In the genomic region with DNA sequence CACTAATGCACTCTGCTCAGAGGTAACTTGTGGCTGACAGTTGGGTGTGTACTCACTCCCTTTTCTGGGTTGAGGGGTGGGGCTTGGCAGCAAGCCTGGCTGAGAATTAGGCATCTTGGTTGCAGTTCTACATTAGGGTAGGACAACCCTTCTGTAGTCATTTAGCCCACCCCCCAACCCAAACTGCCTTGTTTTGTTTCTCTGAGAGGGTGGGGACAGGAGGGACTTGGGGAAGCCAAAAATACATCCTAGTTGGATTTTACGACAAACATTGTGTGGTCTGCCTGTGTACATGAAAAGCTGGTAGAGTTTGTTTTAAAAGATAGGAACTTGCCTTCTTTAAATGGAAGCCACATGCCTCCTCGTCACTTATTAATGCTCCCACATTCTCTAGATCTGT, we compare ENCODE assay signal across 23 mouse cellular contexts.
DNase-seq lines count a peak whose midpoint lies in the region; ATAC-seq and TF ChIP-seq lines count a peak whose summit lies in the region.
"Had no signal": no experiment of that assay in that cellular context is flagged by ENCODE, and none has a peak within 500 bp of the region (broad histone marks: within the 10 kb centered on the region; RNA-seq: fewer than 3 reads in every experiment).

No protein-coding gene starts in this region.

- no peak overlapping the region for H3K27ac ChIP-seq in forebrain, embryonic 14.5 days (ENCODE audit: low read depth, low read length)
- no peak overlapping the region for H3K27ac ChIP-seq in forebrain, postnatal 0 days (ENCODE audit: low read depth, low read length)
- H3K27ac ChIP-seq in hindbrain, embryonic 16.5 days (ENCODE audit: low read depth, low read length), result no peak overlapping the region
- H3K27ac ChIP-seq in hindbrain, postnatal 0 days, result no peak overlapping the region
- H3K27ac ChIP-seq: embryonic facial prominence, embryonic 12.5 days; forebrain, embryonic 13.5 days had no signal

- no peak overlapping the region for H3K4me3 ChIP-seq in forebrain, embryonic 14.5 days (ENCODE audit: low read depth, low read length)
- H3K4me3 ChIP-seq in forebrain, postnatal 0 days (ENCODE audit: low read depth, low read length), result no peak overlapping the region
- no peak overlapping the region for H3K4me3 ChIP-seq in hindbrain, embryonic 16.5 days (ENCODE audit: low read length)
- H3K4me3 ChIP-seq in hindbrain, postnatal 0 days (ENCODE audit: low read length), result no peak overlapping the region
- H3K4me3 ChIP-seq: embryonic facial prominence, embryonic 12.5 days; forebrain, embryonic 13.5 days had no signal

- ATAC-seq in forebrain, embryonic 14.5 days, result no peak
- no peak for ATAC-seq in forebrain, postnatal 0 days
- ATAC-seq in hindbrain, embryonic 16.5 days, result no peak
- ATAC-seq in hindbrain, postnatal 0 days, result no peak
- ATAC-seq: activated CD4-positive, CD25-positive, alpha-beta regulatory T cell, adult 4 months; forebrain, embryonic 13.5 days; forebrain, embryonic 16.5 days; Patski had no signal

- H3K36me3 ChIP-seq in forebrain, embryonic 14.5 days (ENCODE audit: control insufficient read depth, insufficient read depth, low read length), result no peaks in the 10 kb centered on the region
- H3K36me3 ChIP-seq in forebrain, postnatal 0 days (ENCODE audit: insufficient read depth), result no peaks in the 10 kb centered on the region
- H3K36me3 ChIP-seq in hindbrain, embryonic 16.5 days (ENCODE audit: control insufficient read depth, insufficient read depth, low read length), result no peaks in the 10 kb centered on the region
- H3K36me3 ChIP-seq in hindbrain, postnatal 0 days (ENCODE audit: insufficient read depth, low read length), result no peaks in the 10 kb centered on the region
- H3K36me3 ChIP-seq: embryonic facial prominence, embryonic 12.5 days had no signal

- no peaks in the 10 kb centered on the region for H3K27me3 ChIP-seq in forebrain, embryonic 14.5 days (replicated peaks; ENCODE audit: control insufficient read depth, insufficient read depth, low read length)
- no peaks in the 10 kb centered on the region for H3K27me3 ChIP-seq in forebrain, postnatal 0 days (ENCODE audit: insufficient read depth, low read length)
- no peaks in the 10 kb centered on the region for H3K27me3 ChIP-seq in hindbrain, embryonic 16.5 days (replicated peaks; ENCODE audit: control insufficient read depth, insufficient read depth, low read length)
- H3K27me3 ChIP-seq in hindbrain, postnatal 0 days (ENCODE audit: insufficient read depth, low read length), result no peaks in the 10 kb centered on the region
- H3K27me3 ChIP-seq: forebrain, embryonic 13.5 days had no signal

- no peaks in the 10 kb centered on the region for H3K4me1 ChIP-seq in forebrain, embryonic 14.5 days (ENCODE audit: control insufficient read depth, insufficient read depth, low read length)
- no peaks in the 10 kb centered on the region for H3K4me1 ChIP-seq in forebrain, postnatal 0 days (ENCODE audit: insufficient read depth)
- H3K4me1 ChIP-seq in hindbrain, embryonic 16.5 days (ENCODE audit: control insufficient read depth, insufficient read depth, low read depth, low read length), result no peaks in the 10 kb centered on the region
- H3K4me1 ChIP-seq in hindbrain, postnatal 0 days (ENCODE audit: insufficient read depth, low read length), result no peaks in the 10 kb centered on the region
- H3K4me1 ChIP-seq: forebrain, embryonic 13.5 days had no signal

- no peak overlapping the region for H3K4me2 ChIP-seq in forebrain, embryonic 14.5 days (ENCODE audit: low read length)
- no peak overlapping the region for H3K4me2 ChIP-seq in forebrain, postnatal 0 days (ENCODE audit: low read depth)
- no peak overlapping the region for H3K4me2 ChIP-seq in hindbrain, embryonic 16.5 days (ENCODE audit: low read length)
- H3K4me2 ChIP-seq in hindbrain, postnatal 0 days (ENCODE audit: low read depth, low read length), result no peak overlapping the region
- H3K4me2 ChIP-seq: embryonic facial prominence, embryonic 12.5 days; forebrain, embryonic 13.5 days had no signal

- H3K9me3 ChIP-seq in forebrain, embryonic 14.5 days (replicated peaks; ENCODE audit: control insufficient read depth, low read length), result no peaks in the 10 kb centered on the region
- no peaks in the 10 kb centered on the region for H3K9me3 ChIP-seq in forebrain, postnatal 0 days (ENCODE audit: low read length)
- no peaks in the 10 kb centered on the region for H3K9me3 ChIP-seq in hindbrain, embryonic 16.5 days (ENCODE audit: control insufficient read depth, low read length)
- H3K9me3 ChIP-seq in hindbrain, postnatal 0 days (ENCODE audit: low read length), result no peaks in the 10 kb centered on the region
- H3K9me3 ChIP-seq: embryonic facial prominence, embryonic 12.5 days; forebrain, embryonic 13.5 days had no signal

- TF ChIP-seq CTCF in forebrain, postnatal 0 days (IDR thresholded peaks at IDR 0.05; ENCODE audit: low read depth), result no peak
- TF ChIP-seq CTCF in hindbrain, postnatal 0 days (IDR thresholded peaks at IDR 0.05; ENCODE audit: low read depth), result no peak

- peak; percentile 1 for DNase-seq in forebrain, embryonic 14.5 days (ENCODE audit: low spot score)
- DNase-seq in forebrain, postnatal 0 days, result no peak
- peak; percentile 13 for DNase-seq in lung, postnatal 10 days
- DNase-seq in lung, postnatal 36 days, result no peak
- DNase-seq in NIH3T3 (ENCODE audit: low read depth), result peak; percentile 14
- peak; percentile 12 for DNase-seq in adipocyte (ENCODE audit: low spot score)
- DNase-seq in hindbrain, postnatal 0 days (ENCODE audit: low spot score), result no peak
- DNase-seq: adrenal gland, adult 2 months; adrenal gland, postnatal 10 days; adrenal gland, postnatal 25 days; cerebellum, adult 11 months; cerebellum, adult 18-20 months; cerebellum, adult 8-10 months; cerebellum, adult 9-11 months; cerebellum, postnatal 14 days; cerebellum, postnatal 36 days; embryo, embryonic 11 days had no signal

- 89% methylated on average over 2 of the region's 2 CpGs for WGBS in forebrain, embryonic 14.5 days
- WGBS in forebrain, postnatal 0 days, result 92% methylated on average over 2 of the region's 2 CpGs
- WGBS in hindbrain, embryonic 16.5 days, result 88% methylated on average over 2 of the region's 2 CpGs
- 88% methylated on average over 2 of the region's 2 CpGs for WGBS in hindbrain, postnatal 0 days

- H3K9ac ChIP-seq in forebrain, embryonic 14.5 days (ENCODE audit: low read length), result no peak overlapping the region
- H3K9ac ChIP-seq in forebrain, postnatal 0 days, result no peak overlapping the region
- no peak overlapping the region for H3K9ac ChIP-seq in hindbrain, embryonic 16.5 days (ENCODE audit: low read depth, low read length)
- no peak overlapping the region for H3K9ac ChIP-seq in hindbrain, postnatal 0 days (replicated peaks; ENCODE audit: low read length)
- H3K9ac ChIP-seq: embryonic facial prominence, embryonic 12.5 days; forebrain, embryonic 13.5 days had no signal

Comparison
In these comparisons a context has a peak if more than half of its experiments do, and no peak if none do; other contexts are left out.
1. DNase-seq: peak in forebrain, embryonic 14.5 days (single experiment), lung, postnatal 10 days (single experiment), NIH3T3 (single experiment) and adipocyte (single experiment); none in forebrain, postnatal 0 days (single experiment), lung, postnatal 36 days (single experiment) and hindbrain, postnatal 0 days (single experiment).